Mouse (Mus musculus): ENCODE measurements around the gene Bcas2. TPM values are rescaled to one million over a fixed set of nuclear protein-coding genes. Genes with fewer than 3 reads are reported as not detected.

Gene Bcas2
- polyA plus RNA-seq (2012; rRNA removed), result 5.3 and 6.0 TPM in 2 replicates

DNA sequence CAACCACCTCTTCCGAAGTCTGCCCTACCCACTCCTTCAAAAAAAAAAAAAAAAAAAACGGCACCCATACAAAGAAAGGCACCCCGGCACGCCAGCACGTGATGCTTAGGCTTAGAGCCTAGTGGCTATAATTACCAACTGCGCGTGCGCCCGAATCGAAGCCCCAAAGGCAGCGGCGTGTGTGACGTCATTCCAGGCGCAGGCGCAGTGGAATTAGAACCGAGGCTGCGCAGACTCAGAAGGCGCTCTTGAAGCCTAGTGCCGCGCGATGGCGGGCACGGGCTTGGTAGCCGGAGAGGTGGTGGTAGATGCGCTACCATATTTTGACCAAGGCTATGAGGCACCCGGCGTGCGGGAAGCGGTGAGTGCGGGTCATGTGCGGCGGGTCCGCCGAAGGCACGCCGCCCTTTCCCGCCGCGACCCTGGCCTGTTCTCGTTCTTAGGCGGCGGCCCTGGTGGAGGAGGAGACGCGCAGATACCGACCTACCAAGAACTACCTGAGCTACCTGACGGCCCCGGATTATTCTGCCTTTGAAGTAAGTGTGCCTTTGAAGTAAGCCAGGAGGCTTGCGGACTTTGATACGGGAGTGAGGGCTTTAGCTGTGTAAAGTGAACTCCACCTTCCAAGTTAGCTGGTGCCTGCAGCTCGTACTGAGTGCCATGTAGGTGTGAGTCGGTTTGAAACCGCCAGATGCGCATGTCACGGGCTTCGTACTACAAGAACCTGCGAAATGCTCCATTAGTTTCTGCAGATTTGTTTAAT is at the start of gene Bcas2:
Gene Bcas2, plus strand, starts transcription at position 151 of the 763 bp plus-strand sequence.

Other genes starting within 250 kb of the Bcas2 start
- gene Sycp1, start 235.6 kb upstream of the Bcas2 start, polyA plus RNA-seq (2012; rRNA removed), result not detected in 2 replicates
- not detected in 2 replicates for gene Nr1h5, start 207.5 kb upstream of the Bcas2 start, polyA plus RNA-seq (2012; rRNA removed)
- gene Sike1, start 175.9 kb upstream of the Bcas2 start, polyA plus RNA-seq (2012; rRNA removed), result 7.2 and 8.5 TPM in 2 replicates
- 2.1 and 4.8 TPM in 2 replicates for gene Csde1, start 151.2 kb upstream of the Bcas2 start, polyA plus RNA-seq (2012; rRNA removed)
- gene Nras, start 113.4 kb upstream of the Bcas2 start, polyA plus RNA-seq (2012; rRNA removed), result 3.6 and 4.2 TPM in 2 replicates
- 0.38 and 0.49 TPM in 2 replicates for gene Ampd1, start 97.6 kb upstream of the Bcas2 start, polyA plus RNA-seq (2012; rRNA removed)
- 0.66 and 0.85 TPM in 2 replicates for gene Dennd2c, start 69.1 kb upstream of the Bcas2 start, polyA plus RNA-seq (2012; rRNA removed)
- gene Trim33, start 107.6 kb downstream of the Bcas2 start, polyA plus RNA-seq (2012; rRNA removed), result 1.2 and 2.7 TPM in 2 replicates